Mouse (Mus musculus) neural tube, embryonic 11.5 days (tissue): ENCODE measurements around the gene Slc39a11. TPM values are rescaled to one million over a fixed set of nuclear protein-coding genes. Genes with fewer than 3 reads are reported as not detected.
A peak's percentile ranks its signal among the peaks of the same experiment; 100 is the strongest.

Experiments used
- ATAC-seq: fragments of 200-750 bp; cut with Nextera tagmentation; 2 replicates; pipeline ENCODE4 v1.8.0; 2017; ENCODE audit warnings: moderate number of reproducible peaks, mild to moderate bottlenecking, moderate TSS enrichment, moderate library complexity; ENCODE audit not compliant: insufficient read depth, low FRiP score, low TSS enrichment
- DNase-seq: peaks from one replicate; pipeline ENCODE4 v3.0.0-alpha.2; 2015; ENCODE audit warnings: low spot score
- H3K27ac ChIP-seq: fragments of 300-500 bp; sonication (generic); 2 replicates; pipeline ENCODE4 v1.5.1; 2014; ENCODE audit warnings: low read depth, mild to moderate bottlenecking, low read length
- H3K27me3 ChIP-seq: fragments of 300-500 bp; sonication (generic); 2 replicates; pipeline ENCODE4 v1.6.1; 2014; ENCODE audit warnings: mild to moderate bottlenecking, low read length, mixed read lengths; ENCODE audit not compliant: control insufficient read depth, insufficient read depth
- H3K36me3 ChIP-seq: fragments of 300-500 bp; sonication (generic); 2 replicates; pipeline ENCODE4 v1.6.1; 2014; ENCODE audit warnings: mild to moderate bottlenecking, low read length, moderate library complexity, mixed read lengths; ENCODE audit not compliant: control insufficient read depth, insufficient read depth
- H3K4me1 ChIP-seq: fragments of 300-500 bp; sonication (generic); 2 replicates; pipeline ENCODE4 v1.6.1; 2014; ENCODE audit warnings: low read length, mixed read lengths; ENCODE audit not compliant: control insufficient read depth, insufficient read depth
- H3K4me2 ChIP-seq: fragments of 300-500 bp; sonication (generic); 2 replicates; pipeline ENCODE4 v1.6.1; 2014; ENCODE audit warnings: low read depth, mild to moderate bottlenecking, moderate library complexity
- H3K4me3 ChIP-seq: fragments of 300-500 bp; sonication (generic); 2 replicates; pipeline ENCODE4 v1.5.1; 2014; ENCODE audit warnings: low read depth, low read length
- H3K9ac ChIP-seq: fragments of 300-500 bp; sonication (generic); 2 replicates; pipeline ENCODE4 v1.6.1; 2014; ENCODE audit warnings: mild to moderate bottlenecking, low read length
- H3K9me3 ChIP-seq: fragments of 300-500 bp; sonication (generic); 2 replicates; pipeline ENCODE4 v1.6.1; 2016; ENCODE audit warnings: low read length; ENCODE audit not compliant: control insufficient read depth
- WGBS: fragments of 180-500 bp; shearing (Covaris S2); extraction: QIAGEN DNeasy Blood & Tissue Kit; methylation state at CpG from one replicate; pipeline ENCODE4 v1.1.7; 2014; 5-methylcytosine and 5-hydroxymethylcytosine counted together
- polyA plus RNA-seq: library from polyadenylated mRNA; unstranded; fragments of >200 nt; fragmentation: Nextera tagmentation; extraction: Ambion mirVana; gene quantifications from 2 replicates; pipeline ENCODE4 v1.2.1, GENCODE M21; 2014

Gene Slc39a11
- polyA plus RNA-seq, 1 experiment from 2014 or later = 20.1 TPM

DNA sequence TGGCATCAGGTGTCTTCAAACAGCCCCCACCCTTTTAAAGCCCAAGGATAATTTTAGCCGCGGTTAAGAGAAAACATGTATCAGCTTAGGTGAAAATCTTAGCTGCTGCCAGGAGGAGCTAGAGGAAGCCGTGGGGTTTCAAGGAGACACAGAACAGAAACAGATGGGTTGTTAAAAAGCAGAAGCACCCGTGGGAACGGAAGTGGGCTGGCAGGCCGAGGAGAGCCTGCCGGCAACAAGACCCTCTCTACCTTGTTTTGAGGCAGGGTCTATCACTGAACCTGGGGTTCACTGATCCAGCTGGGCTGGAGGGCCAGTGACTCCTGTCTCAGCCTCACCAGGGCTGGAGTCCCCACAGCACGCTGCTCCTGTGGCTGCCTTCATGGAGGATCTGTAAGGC, 310.1 kb downstream of the Slc39a11 start:
- no peak overlapping the region for H3K27ac ChIP-seq

DNA sequence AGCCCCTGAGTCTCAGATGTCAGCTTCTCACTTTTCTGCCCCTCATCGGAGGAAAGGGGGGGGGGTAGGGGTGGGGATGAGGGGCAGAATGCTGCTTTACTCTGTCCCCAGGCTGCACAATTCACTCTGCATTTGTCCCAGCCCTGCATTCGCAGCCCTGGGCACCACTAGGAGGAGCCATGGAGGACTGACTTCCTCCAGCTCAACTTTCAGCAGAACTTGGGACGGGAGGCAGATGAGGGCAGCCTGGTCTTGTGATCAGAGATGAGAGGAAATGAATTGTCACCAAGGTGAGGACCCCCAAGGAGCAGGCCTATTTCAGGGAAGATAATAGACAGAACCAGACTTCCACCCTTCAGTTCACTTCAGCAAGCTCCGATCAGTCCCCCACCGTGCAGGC, 311.3 kb downstream of the Slc39a11 start:
- H3K9me3 ChIP-seq = no peaks in the 10 kb centered on the region
- H3K4me1 ChIP-seq = peaks cover 5% of the 10 kb centered on the region; the same call in 1 of the 2 replicates
- H3K9ac ChIP-seq = no peak overlapping the region
- no peak overlapping the region for H3K4me2 ChIP-seq
- no peaks in the 10 kb centered on the region for H3K36me3 ChIP-seq
- no peak overlapping the region for H3K4me3 ChIP-seq
- no peak for DNase-seq
- ATAC-seq = no peak
- H3K27me3 ChIP-seq = no peaks in the 10 kb centered on the region
- H3K27ac ChIP-seq = no peak overlapping the region
- 55% methylated on average over 5 of the region's 5 CpGs for WGBS

More for the DNA sequence above, 310.1 kb downstream of the Slc39a11 start:
- Histone ChIP-seq H3K27me3 (no peaks in the 10 kb centered on the region), H3K4me3 (no peak overlapping the region), H3K9me3 (no peaks in the 10 kb centered on the region), H3K9ac (no peak overlapping the region), H3K36me3 (no peaks in the 10 kb centered on the region), H3K4me1 (no peaks in the 10 kb centered on the region), H3K4me2 (no peak overlapping the region)
- ATAC-seq = no peak
- no peak for DNase-seq
- WGBS = 78% methylated on average over 8 of the region's 8 CpGs

DNA sequence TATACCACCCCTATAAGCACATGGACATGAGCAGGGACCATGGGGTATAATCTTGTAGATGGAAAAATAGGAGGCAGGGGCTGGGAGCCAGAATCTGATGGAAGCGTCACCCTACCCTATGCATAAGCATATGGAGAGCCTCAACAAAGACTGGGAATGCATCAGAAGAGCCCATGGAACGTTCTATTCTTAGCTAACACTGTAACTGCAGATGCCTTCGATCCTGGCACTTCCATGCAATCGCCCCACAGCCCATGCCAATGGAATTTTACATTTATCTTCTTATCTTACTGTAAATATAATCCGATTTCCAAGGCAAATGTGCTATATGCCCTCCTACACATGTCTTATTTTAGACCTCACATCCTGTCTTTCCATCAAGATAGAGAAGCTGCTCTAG, 314.2 kb downstream of the Slc39a11 start:
- 94% methylated on average over 5 of the region's 5 CpGs for WGBS
- no peak overlapping the region for H3K9ac ChIP-seq
- H3K36me3 ChIP-seq = no peaks in the 10 kb centered on the region
- H3K9me3 ChIP-seq = no peaks in the 10 kb centered on the region
- no peak for ATAC-seq
- no peak overlapping the region for H3K27ac ChIP-seq
- no peak for DNase-seq
- no peaks in the 10 kb centered on the region for H3K27me3 ChIP-seq
- H3K4me2 ChIP-seq = no peak overlapping the region
- H3K4me3 ChIP-seq = no peak overlapping the region
- peaks cover 6% of the 10 kb centered on the region; the same call in 1 of the 2 replicates for H3K4me1 ChIP-seq

DNA sequence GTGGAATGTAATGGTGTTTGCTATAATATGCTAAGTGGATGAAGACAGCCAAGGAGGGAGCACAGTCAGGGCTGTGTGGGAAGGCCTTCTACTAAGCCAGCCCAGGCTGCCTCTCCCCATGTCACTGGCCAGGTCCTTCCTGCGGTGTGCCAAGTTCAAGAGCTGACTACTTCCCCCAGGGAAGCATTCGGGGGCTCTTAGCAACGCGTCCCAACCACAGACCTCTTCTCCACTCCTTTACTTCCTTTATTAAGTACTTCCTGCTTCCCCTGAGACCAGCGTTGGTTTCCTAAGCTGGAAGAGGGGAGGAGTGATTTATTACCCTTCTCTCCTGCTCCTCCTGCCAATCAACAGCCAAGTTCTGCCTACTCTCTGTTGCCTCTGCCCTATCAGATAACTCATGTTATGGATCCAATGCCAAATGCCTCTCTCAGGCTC, 315.4 kb downstream of the Slc39a11 start:
- Histone ChIP-seq H3K36me3 (no peaks in the 10 kb centered on the region), H3K9ac (no peak overlapping the region)

DNA sequence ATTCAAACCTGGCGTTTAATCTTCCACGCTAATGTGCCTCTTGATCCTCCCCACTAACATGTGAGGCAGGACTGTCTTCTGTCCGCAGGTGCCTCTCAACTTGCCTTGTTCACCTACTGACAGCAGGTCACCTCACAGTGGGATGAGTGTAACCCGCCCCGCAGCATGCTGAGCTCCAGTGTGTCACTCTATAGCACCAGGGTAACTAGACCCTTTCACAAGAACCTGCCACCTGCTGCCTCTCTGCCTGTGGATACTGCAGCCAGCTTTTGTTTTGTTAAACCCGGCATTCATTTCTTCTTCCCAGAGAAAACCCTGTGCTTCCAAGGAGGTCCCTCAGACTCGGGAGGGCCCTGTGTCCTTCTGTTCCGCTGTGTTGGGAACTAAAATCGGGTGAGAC, 316.3 kb downstream of the Slc39a11 start:
- H3K27ac ChIP-seq = no peak overlapping the region
- peaks cover 6% of the 10 kb centered on the region; the same call in 1 of the 2 replicates for H3K4me1 ChIP-seq
- H3K27me3 ChIP-seq = no peaks in the 10 kb centered on the region
- 34% methylated on average over 9 of the region's 9 CpGs for WGBS
- no peak overlapping the region for H3K4me3 ChIP-seq
- no peak overlapping the region for H3K9ac ChIP-seq
- H3K4me2 ChIP-seq = no peak overlapping the region
- no peak for ATAC-seq
- H3K9me3 ChIP-seq = no peaks in the 10 kb centered on the region
- no peaks in the 10 kb centered on the region for H3K36me3 ChIP-seq
- DNase-seq = no peak

More for the DNA sequence above, 315.4 kb downstream of the Slc39a11 start:
- 56% methylated on average over 5 of the region's 5 CpGs for WGBS
- no peak overlapping the region for H3K27ac ChIP-seq
- H3K4me1 ChIP-seq = peaks cover 6% of the 10 kb centered on the region; the same call in 1 of the 2 replicates
- ATAC-seq (no peak), DNase-seq (no peak)
- no peaks in the 10 kb centered on the region for H3K27me3 ChIP-seq
- no peak overlapping the region for H3K4me3 ChIP-seq
- H3K4me2 ChIP-seq = no peak overlapping the region
- no peaks in the 10 kb centered on the region for H3K9me3 ChIP-seq

DNA sequence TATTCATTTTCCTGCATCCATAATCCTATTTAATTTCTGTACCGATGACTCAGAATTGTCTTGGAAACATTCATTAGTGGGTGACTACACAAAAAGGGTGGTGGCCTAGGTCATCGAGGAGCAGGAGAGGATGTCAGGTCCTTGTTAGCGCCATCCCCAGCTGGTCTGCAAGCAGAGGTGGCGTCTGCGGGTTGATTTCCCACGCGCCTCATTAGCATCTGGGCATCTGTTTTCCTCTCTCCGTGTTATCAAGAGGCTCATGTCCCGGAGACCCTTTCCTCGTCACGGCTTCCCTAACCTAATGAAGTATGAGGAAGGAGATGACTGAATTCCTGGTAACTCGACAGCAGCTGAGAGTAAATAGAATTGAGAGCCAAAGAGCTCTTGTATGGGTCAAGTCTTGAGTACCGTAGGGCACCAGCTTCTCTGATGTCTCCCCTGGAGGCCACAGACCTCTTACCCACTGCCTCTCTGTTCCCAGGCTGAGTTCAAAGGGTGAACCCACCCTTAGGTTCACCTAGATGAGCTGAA, 319.8 kb downstream of the Slc39a11 start:
- Histone ChIP-seq H3K4me1 (peaks cover 16% of the 10 kb centered on the region; the same call in 1 of the 2 replicates), H3K4me2 (no peak overlapping the region), H3K9me3 (no peaks in the 10 kb centered on the region), H3K27me3 (no peaks in the 10 kb centered on the region), H3K27ac (no peak overlapping the region), H3K4me3 (no peak overlapping the region), H3K9ac (no peak overlapping the region), H3K36me3 (no peaks in the 10 kb centered on the region)
- 72% methylated on average over 13 of the region's 13 CpGs for WGBS
- DNase-seq = no peak
- no peak for ATAC-seq

DNA sequence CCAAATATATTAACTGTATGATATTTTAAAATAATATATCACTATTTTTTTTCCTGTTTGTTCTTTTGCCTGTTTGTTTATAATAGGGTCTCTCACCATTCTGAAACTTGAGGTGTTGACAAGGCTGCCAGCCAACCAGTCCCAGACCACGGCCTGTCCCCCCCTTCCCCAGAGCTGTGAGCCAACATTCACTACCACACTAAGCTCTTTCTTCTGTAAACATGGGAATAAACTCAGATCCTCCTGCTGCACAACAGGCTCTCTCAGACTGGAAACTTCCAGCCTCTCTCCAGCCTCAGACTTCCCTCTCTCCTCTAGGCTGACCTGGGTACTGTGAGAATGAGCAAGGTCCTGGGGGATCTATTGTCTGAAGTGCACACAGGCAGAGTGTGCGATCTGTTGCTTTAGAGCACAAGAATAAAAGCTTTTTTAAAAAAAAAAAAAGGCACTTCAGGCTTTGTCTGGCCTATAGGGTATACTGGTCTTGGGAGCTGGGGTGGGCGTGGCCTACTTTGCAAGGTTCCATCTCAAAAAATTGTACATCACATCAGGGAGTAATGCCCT, 322.3 kb downstream of the Slc39a11 start:
- Histone ChIP-seq H3K27ac (no peak overlapping the region), H3K27me3 (no peaks in the 10 kb centered on the region), H3K4me3 (no peak overlapping the region), H3K4me2 (no peak overlapping the region), H3K36me3 (no peaks in the 10 kb centered on the region), H3K4me1 (peaks cover 10% of the 10 kb centered on the region; the same call in 1 of the 2 replicates), H3K9ac (no peak overlapping the region), H3K9me3 (no peaks in the 10 kb centered on the region)
- ATAC-seq (no peak), DNase-seq (no peak)
- 52% methylated on average over 3 of the region's 3 CpGs for whole genome bisulfite sequencing

DNA sequence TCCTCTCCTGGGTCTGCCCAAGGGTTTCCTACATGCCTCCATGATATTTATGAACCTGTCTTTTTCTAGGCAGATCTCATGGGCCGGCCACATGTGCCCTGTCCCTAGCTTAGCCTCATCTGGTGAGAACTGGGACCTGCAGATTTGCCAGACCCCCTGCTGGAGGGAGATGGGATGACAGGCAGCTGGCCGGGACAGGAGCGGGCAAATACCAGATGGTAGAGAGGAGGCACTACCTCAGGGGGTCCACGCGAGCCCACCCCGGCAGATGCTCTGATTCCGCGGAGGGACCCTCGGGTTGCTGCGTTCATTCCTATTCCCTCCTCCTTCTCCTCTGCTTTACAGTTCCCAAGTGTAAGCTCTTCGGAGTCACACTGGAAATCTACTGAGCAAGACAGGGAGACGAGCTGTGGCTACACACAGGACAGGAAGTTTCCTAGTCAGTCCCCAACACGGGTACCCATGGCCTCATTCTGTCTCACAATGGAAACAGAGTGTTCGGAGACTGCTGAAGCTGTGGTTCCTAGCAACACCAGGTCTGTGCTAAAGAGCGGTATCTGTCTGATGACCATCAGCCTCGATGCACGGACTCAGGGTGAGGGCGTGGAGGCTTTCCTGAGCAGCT, 323.4 kb downstream of the Slc39a11 start:
- peak overlapping the region; percentile 44; the same call in 1 of the 2 replicates for H3K27ac ChIP-seq
- no peaks in the 10 kb centered on the region for H3K36me3 ChIP-seq
- H3K4me1 ChIP-seq = peaks cover 10% of the 10 kb centered on the region; the same call in 1 of the 2 replicates
- H3K27me3 ChIP-seq = no peaks in the 10 kb centered on the region
- 19% methylated on average over 18 of the region's 18 CpGs for WGBS
- peak overlapping the region; percentile 41 for H3K9ac ChIP-seq
- ATAC-seq (peak; percentile 89), DNase-seq (peak; percentile 84)
- 0 out of 2 replicates have a peak overlapping the region, but pooled peaks have one; percentile 4 for H3K4me3 ChIP-seq
- H3K4me2 ChIP-seq = peak overlapping the region; percentile 38
- no peaks in the 10 kb centered on the region for H3K9me3 ChIP-seq

DNA sequence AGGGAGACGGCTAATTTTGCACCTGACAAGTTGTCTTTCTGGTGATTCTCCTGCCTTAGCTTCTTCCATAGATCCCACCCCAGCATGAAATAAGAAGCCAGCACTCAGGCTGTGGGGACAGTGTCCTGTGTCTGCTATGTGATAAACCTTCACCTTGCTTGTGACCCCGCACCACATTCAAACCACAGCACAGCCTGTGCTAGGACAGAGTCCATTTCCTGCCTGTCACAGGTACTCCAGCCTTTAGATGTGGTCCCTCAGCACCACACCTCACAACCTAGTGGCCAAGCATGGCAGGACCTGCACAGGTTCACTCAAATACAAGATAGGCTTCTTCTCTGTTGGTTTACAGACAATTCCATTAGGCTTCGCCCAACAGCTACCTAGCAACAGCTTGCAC, 328.3 kb downstream of the Slc39a11 start:
- H3K9me3 ChIP-seq = no peaks in the 10 kb centered on the region
- 88% methylated on average over 3 of the region's 3 CpGs for WGBS
- H3K4me2 ChIP-seq = no peak overlapping the region
- no peak overlapping the region for H3K27ac ChIP-seq
- H3K9ac ChIP-seq = no peak overlapping the region
- no peaks in the 10 kb centered on the region for H3K36me3 ChIP-seq
- ATAC-seq = no peak
- H3K4me3 ChIP-seq = no peak overlapping the region
- peaks cover 4% of the 10 kb centered on the region; the same call in 1 of the 2 replicates for H3K4me1 ChIP-seq
- H3K27me3 ChIP-seq = no peaks in the 10 kb centered on the region
- no peak for DNase-seq
